Mouse (Mus musculus): ENCODE measurements around the gene Tmem167b. TPM values are rescaled to one million over a fixed set of nuclear protein-coding genes. Genes with fewer than 3 reads are reported as not detected.

Gene Tmem167b
- polyA plus RNA-seq (2014; fragmentation: Illumina TruSeq; extraction: RNeasy Lipid Tissue Mini Kit (QIAGEN cat#74804); ENCODE audit: low read depth, low replicate concordance), result 31.6 TPM

GRCm38 (mm10) chr3:108562133-108562730 lies at the start of gene Tmem167b:
TSS of gene Tmem167b (minus strand) at chr3:108562466.

GRCm38 (mm10) chr3:108590786-108591529 lies 28.7 kb upstream of the Tmem167b start, which contains the start of gene Wdr47:
TSS of gene Wdr47 (plus strand) at chr3:108591279.

GRCm38 (mm10) chr3:108571443-108572294 lies 9.4 kb upstream of the Tmem167b start, which contains the start of gene Taf13:
TSS of gene Taf13 (plus strand) at chr3:108571698.

GRCm38 (mm10) chr3:108536517-108537260 lies 25.6 kb downstream of the Tmem167b start, which contains the start of gene 5330417C22Rik:
TSS of gene 5330417C22Rik (minus strand) at chr3:108536536.

GRCm38 (mm10) chr3:108533951-108534350 lies 28.3 kb downstream of the Tmem167b start, which contains the start of gene 1700013F07Rik:
TSS of gene 1700013F07Rik (plus strand) at chr3:108534150.

Other genes starting within 250 kb of the Tmem167b start
- 129 TPM for gene Mybphl, start 197.6 kb downstream of the Tmem167b start, polyA plus RNA-seq (2014; fragmentation: Illumina TruSeq; extraction: RNeasy Lipid Tissue Mini Kit (QIAGEN cat#74804); ENCODE audit: low read depth, low replicate concordance)
- gene Psrc1, start 178.6 kb downstream of the Tmem167b start, polyA plus RNA-seq (2014; fragmentation: Illumina TruSeq; extraction: RNeasy Lipid Tissue Mini Kit (QIAGEN cat#74804); ENCODE audit: low read depth, low replicate concordance), result 0.50 TPM
- gene Celsr2, start 146.9 kb downstream of the Tmem167b start, polyA plus RNA-seq (2014; fragmentation: Illumina TruSeq; extraction: RNeasy Lipid Tissue Mini Kit (QIAGEN cat#74804); ENCODE audit: low read depth, low replicate concordance), result 3.9 TPM
- gene Sars, start 117.3 kb downstream of the Tmem167b start, polyA plus RNA-seq (2014; fragmentation: Illumina TruSeq; extraction: RNeasy Lipid Tissue Mini Kit (QIAGEN cat#74804); ENCODE audit: low read depth, low replicate concordance), result 72.2 TPM
- gene 1700013F07Rik, start 28.3 kb downstream of the Tmem167b start, polyA plus RNA-seq (2014; fragmentation: Illumina TruSeq; extraction: RNeasy Lipid Tissue Mini Kit (QIAGEN cat#74804); ENCODE audit: low read depth, low replicate concordance), result not detected
- not detected for gene 5330417C22Rik, start 25.9 kb downstream of the Tmem167b start, polyA plus RNA-seq (2014; fragmentation: Illumina TruSeq; extraction: RNeasy Lipid Tissue Mini Kit (QIAGEN cat#74804); ENCODE audit: low read depth, low replicate concordance)
- gene Taf13, start 9.2 kb upstream of the Tmem167b start, polyA plus RNA-seq (2014; fragmentation: Illumina TruSeq; extraction: RNeasy Lipid Tissue Mini Kit (QIAGEN cat#74804); ENCODE audit: low read depth, low replicate concordance), result 18.8 TPM
- gene Wdr47, start 28.8 kb upstream of the Tmem167b start, polyA plus RNA-seq (2014; fragmentation: Illumina TruSeq; extraction: RNeasy Lipid Tissue Mini Kit (QIAGEN cat#74804); ENCODE audit: low read depth, low replicate concordance), result 7.3 TPM
- gene Clcc1, start 91.4 kb upstream of the Tmem167b start, polyA plus RNA-seq (2014; fragmentation: Illumina TruSeq; extraction: RNeasy Lipid Tissue Mini Kit (QIAGEN cat#74804); ENCODE audit: low read depth, low replicate concordance), result 76.9 TPM
- gene Gpsm2, start 159.8 kb upstream of the Tmem167b start, polyA plus RNA-seq (2014; fragmentation: Illumina TruSeq; extraction: RNeasy Lipid Tissue Mini Kit (QIAGEN cat#74804); ENCODE audit: low read depth, low replicate concordance), result 1.2 TPM
- not detected for gene Aknad1, start 177.2 kb upstream of the Tmem167b start, polyA plus RNA-seq (2014; fragmentation: Illumina TruSeq; extraction: RNeasy Lipid Tissue Mini Kit (QIAGEN cat#74804); ENCODE audit: low read depth, low replicate concordance)

All from heart, adult 10 weeks (tissue).